Mouse (Mus musculus) small intestine, adult 2 months (tissue): ENCODE results near the gene Ndufa8.
A peak's percentile ranks its signal among the peaks of the same experiment; 100 is the strongest.

Experiments
- CTCF ChIP-seq: fragments of 200-500 bp; IDR thresholded peaks from 2 replicates; pipeline ENCODE4 v1.5.1; 2012; ENCODE audit warnings: low read depth, mild to moderate bottlenecking, control low read depth, inconsistent platforms, low read length, moderate library complexity, mixed read lengths; ENCODE audit not compliant: insufficient replicate concordance, insufficient read length; ENCODE audit errors: extremely low read depth
- POLR2A ChIP-seq: fragments of 200-500 bp; IDR thresholded peaks from 2 replicates; pipeline ENCODE4 v1.6.1; 2012; ENCODE audit warnings: low read depth, mild to moderate bottlenecking, control low read depth, inconsistent platforms, low read length, moderate library complexity

GRCm38 (mm10) chr2:36048748-36049566 is at the start of gene Ndufa8, which contains the start of gene Morn5:
- TF ChIP-seq CTCF (no peak), POLR2A (peak; percentile 75)
